Mouse (Mus musculus): ENCODE measurements around the gene Ankle1. TPM values are rescaled to one million over a fixed set of nuclear protein-coding genes. Genes with fewer than 3 reads are reported as not detected.

Ankle1 gene
- polyA plus RNA-seq, 3 experiments from 2014 or later, result 0.62 to 4.9 (median 1.2) TPM

DNA sequence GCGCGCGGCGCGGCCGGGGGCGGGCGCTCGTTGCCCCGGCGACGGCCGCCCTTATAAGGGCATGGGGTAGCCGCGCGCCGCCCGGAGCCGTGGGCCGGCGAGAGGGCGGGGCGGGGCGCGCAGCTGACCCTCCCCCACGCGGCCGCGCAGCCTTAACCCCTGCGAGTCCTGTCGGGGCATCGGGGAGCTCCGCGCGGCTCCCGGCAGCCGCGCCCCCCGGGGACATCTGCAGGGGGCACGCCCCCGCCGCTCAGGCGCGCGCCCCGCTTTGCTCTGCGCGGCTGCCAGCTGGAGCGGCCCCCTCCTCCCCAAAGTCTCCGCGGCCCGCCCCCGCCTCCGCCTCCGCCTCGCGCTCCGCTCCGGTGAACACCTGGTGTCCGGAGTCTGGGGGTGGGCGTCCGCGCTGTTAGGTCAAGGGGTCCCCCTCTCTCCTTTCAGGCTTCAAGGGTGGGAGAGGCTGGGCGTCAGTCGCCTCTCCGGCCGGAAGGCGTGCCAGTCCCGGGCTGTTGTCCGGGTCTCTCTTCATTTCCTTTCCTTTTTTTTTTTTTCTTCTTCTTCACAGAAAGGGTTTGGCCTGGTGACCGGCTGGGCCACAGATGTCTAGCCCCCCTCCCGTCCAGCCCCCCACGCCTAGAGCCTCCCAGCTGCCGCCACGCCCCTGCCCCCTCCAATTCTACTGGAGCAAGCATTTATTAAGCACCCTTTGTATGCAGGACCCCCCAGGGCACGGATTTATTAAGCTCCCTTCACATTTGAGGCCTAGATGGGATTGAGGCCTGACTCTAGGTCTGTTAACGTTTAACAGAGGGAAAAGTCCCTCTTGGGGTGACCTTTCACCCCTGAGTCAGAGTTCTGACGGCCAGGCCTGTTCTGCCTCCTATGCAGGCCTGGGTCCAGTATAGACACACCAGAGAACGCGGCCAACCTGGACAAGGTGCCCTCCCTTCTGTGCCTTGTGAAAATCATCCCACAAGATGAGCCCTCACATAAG, 23.5 kb upstream of the Ankle1 start:
- ATAC-seq, result peak; percentile 69

DNA sequence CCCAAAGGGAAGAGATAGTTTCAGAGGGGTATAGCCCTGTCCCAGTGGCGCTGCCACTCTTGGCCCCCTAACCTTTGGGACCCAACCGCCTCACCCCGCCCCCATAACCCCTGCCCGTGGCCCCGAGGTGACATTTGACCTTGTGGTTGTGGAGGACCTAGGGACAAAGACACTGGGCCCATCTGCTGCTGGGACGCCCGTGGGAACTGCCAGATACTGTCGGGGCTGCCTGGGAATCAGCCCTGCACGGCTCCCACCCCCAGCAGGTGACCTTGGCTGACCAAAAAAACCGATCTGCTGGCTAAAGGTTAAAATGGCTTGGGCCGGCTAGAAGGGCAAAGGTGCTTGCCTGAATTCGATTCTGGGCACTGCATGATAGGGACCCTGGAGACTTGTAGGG, 22.4 kb upstream of the Ankle1 start:
- no peak for ATAC-seq

DNA sequence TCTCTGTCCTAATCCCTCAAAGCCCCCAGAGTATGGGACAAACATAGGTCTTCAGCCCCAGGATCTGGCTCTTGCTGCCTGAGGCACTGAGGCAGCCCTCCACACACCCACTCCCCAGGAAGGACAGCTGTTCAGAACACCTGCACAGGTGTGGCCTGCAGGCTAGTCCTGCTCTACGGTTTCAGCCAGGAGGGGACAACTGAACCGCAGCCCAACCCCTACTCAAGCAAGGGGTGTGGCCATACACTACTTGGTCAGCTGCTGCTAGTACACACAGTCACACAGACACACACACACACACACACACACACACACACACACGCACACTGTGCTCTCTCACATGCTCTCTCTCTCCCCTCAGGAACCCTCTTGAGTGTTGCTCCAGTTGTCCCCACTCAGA, 21.9 kb upstream of the Ankle1 start:
- no peak for ATAC-seq

DNA sequence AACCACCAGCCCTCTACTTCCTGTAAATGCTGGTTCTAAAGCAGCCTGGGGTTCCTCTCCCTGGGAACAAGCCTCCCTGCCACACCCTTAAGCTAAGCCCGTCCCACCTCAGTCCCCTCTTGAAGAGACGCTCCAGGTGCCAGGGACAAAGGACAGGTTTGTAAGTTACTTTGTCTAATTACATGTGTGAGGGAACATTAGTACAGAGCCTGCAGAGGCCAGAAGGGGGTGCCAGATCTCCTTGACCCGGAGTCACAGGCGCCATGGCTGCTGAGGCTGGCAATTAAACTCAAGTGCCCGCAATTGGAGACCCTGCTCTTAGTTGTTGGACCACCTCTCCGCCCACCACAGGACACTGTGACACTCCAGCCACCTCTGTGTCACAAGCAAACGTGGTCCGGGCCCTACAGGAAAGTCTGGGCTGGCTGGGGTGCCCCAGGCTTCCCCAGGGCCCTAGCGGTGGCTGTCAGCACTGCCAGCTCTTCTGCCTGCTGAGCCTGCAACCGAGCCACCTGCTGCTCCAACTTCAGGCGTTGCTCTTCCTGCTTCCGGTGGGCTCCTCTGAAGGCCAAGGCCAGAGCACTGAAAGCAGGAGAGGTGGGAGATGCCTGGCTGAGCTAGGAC, 20.5 kb upstream of the Ankle1 start:
- no peak for ATAC-seq

DNA sequence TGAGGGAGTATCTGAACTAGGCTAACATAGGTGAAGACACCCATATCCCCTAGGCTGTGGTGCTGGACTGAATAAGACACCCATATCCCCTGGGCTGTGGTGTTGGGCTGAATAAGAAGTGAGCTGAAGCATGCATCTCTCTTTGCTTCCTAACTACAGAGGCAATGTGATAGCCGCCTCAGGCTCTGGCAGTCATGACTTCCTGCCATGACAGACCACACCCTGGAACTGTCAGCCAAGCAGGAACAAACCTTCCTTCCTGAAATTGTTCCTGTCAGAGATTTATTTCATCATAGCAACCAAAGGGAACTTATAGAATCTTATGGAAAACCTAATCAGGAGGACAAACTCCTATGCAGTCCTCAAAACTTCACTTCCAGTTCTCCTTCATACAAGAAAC, 17.5 kb upstream of the Ankle1 start:
- no peak for ATAC-seq

DNA sequence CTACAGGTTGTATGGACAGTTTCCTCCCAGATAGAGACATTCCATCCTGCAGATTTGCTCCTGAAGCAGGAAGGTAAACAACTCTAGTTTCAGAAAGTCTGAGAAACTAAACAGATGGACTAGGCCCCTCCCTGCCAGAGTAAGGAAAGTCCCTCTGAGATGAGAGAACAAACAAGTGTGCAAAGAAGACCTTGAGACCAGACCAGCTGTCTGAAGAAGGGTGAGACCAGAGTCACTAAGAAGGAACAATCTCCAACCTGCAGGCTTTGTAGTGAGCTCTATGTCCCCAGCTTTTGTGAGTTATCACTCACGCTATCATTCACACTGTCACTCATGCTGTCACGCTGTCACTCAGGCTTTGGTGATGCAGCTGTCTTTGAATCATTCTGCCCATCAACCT, 14.1 kb upstream of the Ankle1 start:
- no peak for ATAC-seq

DNA sequence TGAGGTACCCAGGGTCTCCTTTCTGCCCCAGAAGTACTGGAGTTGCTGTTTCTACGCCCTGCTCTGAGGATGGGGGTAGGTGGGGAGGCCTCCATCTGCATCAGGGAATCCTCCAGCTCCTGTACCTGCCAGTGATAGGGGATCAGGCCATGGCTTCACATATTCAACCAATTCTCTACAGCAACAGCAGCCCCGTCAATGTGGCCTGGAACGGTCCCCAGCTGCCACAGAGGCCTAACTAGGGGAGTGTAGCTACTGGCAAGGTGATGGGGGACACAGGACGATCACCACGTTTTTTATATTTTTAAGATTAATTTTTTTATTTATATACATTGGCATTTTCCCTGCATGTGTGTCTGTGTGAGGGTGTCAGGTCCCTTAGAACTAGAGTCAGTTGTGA, 13.4 kb upstream of the Ankle1 start:
- no peak for ATAC-seq

DNA sequence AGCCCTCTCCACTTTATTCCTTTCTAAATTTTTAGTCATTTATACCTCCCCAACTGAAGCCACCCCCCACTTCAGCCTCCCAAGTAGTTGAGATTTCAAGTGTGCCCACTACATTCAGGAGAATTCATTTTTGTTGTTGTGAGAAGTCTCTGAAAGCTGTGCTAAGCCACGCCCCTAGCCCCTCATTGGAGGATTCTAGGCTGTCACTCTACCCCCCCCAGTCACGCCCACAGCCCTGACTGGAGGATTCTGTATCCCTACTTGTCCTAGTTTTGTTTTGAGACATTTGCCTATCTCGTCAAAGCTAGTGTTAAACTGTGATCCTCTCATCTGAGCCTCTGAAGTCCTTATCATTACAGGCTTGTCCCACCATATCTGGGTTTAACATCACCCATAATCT, 12.9 kb upstream of the Ankle1 start:
- ATAC-seq, result no peak

DNA sequence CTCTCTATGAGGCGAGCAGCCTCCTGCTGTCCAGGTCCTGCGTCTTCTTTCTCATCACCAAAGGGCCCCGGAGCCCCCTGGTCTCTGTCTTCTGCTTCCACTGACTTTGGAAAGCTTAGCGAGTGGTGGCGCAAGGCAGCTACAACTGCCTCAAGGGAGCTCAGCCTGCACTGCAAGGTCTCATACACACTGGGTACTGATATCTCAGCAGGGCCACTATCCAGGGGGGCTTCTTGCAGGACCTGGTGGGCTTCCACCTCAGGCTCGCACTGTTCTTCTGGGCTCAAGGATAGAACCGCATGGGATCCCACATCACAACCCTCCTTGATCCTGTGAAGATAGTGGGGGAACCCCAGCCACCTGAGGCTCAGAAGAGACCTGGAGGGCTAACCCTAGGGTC, 11.3 kb upstream of the Ankle1 start:
- ATAC-seq, result no peak

DNA sequence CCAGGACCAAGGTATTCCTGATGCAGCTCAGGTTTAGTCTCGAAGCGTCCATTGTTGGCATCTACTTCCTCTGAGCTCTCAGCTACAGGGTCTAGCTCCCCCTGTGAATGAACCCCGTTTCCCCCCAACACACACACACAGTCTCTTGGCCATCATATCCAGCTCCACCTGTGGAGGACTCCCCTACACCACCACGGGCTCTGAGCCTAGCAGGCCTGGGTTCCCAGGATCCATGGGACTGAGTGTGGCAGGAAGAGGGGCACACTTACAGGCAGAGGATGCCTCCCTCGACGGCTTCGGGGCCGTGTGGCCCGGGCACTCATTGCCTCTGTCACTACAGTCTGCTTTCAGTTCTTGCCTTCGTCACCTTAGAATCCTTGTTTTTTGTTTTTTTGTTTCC, 10.7 kb upstream of the Ankle1 start:
- ATAC-seq, result no peak

DNA sequence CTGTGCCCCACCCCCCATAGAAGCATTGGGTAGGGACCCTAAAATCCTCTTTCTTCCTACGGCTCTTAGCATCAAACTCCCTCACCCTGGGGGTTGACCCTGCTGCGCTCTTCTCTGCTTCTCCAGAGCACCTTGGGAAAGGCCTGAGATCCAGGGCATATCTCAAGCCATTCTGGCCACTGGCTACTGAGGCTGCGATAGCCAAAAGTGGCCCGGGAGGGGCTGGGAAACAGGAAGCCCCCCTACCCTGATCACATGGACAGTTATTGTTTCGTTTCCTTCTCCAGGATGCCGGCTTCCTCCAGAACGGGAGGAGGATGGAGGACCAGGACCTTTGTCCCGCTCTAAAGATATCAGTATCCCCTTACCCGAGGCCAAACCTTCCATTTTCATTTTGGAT, 10.2 kb upstream of the Ankle1 start, which contains the start of gene Ushbp1:
TSS of gene Ushbp1 (minus strand) at position 174 of the 400 bp plus-strand sequence.
- ATAC-seq, result no peak

DNA sequence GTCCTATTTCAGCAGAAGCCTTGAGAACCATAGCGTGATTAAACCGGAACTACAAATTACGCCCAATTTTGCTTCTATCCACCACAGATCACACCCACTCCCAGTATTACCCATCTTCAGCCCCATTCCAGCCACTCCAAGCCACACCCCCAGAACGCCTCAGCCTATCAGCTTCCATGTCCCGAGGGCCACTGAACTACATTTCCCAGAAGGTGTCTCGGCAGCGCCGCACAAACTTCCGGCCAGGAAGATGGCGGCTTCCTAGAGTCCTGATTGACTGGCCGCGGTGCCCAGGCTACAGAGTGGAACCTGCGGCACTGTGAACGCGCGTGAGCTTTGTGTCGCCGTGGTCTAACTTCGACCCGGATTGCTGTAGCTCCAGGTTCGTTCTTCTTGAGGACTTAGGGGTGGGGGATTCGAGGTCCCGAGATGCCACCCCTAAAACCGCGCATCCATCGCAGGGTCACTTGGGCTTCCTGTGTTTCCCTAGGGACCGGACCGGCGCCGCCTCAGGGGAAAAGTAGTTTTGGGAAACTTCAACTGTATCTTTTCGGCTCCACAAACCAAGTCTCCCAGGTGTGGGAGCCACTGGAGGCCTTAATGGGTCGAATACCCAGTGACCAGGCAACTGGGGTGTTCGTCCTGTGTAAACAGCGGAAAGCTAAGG, 9.0 kb upstream of the Ankle1 start, which contains the start of gene Babam1:
TSS of gene Babam1 (plus strand) at position 223 of the 667 bp plus-strand sequence.
- peak; percentile 99 for ATAC-seq

DNA sequence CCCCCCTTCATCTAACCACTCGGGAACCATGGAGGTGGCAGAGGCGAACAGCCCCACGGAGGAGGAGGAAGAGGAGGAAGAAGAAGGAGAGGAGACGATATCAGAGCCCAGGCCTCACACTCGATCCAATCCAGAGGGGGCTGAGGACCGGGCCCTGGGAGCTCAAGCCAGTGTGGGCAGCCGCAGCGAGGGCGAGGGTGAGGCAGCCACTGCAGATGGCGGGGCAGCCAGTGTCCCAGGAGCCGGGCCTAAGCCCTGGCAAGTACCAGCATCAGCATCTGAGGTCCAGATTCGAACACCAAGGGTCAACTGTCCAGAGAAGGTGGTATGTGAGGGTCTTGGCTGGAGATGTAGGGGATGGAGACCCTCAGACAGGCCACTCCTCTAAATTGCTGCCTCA, 8.1 kb upstream of the Ankle1 start:
- ATAC-seq, result no peak

DNA sequence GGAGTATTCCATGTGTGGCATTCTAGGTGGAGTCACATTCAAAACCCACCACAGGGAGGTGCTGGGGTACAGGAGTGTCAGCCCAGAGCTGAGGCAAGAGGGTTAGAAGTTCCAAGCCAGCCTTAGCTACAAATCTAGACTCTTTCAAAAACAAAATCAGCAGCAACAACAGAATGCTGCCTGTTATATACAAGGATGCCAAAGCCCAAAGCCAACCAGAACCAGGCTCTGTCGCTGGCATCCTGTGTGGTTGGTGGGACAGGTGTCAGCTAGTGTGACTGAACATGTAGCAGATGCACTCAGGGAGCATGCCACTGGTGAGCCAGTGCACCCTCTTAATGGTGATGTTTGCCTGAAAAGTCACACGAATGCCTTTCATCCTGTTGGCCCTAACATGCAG, 5.0 kb upstream of the Ankle1 start:
- ATAC-seq, result no peak

DNA sequence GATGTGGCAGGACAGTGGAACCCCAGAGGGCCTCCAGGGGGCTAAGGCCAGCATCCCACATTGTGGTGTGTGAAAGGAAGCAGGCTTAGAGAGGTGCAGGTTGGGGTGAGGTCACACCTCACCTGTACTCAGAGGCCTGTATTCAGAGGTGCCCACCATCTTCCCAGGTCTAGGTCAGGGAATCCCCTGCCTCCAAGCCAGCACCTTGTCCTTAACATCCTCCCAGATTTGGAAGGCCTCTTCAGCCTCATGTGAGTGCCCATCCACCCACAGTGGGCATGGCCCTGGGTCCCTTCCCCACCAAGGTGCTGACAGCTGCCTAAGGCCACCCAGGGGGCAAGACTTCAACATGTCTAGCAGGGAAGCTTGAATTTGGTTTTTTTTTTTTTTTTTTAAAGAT, 4.4 kb upstream of the Ankle1 start:
- ATAC-seq, result no peak

DNA sequence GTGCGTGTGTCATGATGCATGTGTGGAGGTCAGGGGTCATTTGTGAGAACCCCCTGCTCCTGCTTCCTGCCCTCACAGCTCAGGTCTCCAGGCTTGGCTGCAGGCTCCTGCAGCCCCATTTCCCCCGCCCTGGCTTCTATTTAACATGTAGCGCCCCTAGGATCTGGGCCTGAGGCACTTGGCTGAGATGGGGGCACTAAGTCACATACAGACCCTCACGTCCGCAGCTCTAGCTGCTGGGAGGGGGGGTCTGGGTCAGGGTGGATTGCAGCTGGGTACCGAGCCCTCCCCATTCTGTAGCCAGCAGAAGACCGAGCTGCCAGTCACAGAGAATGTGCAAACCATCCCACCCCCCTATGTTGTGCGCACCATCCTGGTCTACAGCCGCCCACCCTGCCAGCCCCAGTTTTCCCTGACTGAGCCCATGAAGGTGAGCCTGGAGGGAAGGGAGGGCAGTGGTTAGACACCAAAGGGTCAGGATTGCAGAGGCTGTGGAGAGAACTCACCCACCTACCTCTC, 3.3 kb upstream of the Ankle1 start:
- no peak for ATAC-seq

DNA sequence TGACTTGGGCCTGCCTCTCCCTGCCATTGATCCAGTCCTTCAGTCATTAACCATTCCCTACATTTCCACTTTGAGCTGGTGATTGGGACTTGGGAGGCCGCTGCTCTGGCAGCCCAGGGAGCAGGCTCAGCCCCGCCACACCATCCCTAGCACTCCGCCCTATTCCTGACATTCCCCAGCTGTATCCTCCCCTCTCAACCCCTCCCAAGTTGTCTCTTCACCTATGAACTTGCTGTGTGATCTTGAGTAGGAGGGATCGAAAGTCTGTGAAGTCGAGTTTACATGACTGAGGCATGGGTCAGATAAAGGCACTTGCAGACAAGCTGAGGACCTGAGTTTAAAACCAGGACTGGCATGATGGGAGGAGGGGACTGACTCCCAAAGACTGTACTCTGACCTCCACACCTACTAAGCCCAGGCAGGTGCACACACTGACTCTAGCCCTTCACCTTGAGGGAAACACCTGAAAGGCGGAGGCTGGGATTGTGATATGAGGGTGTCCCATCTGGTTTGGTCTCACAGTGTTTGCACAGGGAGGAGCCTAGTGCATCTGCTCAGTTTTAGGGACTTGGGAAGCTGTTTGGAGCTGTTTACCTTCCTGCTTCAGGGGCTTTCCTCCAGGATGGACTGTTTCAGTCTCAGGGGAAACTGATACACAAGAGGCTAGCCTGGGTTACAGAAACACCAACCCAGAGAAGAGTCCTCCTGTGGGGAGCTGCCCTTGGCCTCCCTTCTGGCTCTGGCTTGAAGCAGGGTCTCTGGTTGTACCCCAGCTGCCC, 2.5 kb upstream of the Ankle1 start:
- no peak for ATAC-seq

DNA sequence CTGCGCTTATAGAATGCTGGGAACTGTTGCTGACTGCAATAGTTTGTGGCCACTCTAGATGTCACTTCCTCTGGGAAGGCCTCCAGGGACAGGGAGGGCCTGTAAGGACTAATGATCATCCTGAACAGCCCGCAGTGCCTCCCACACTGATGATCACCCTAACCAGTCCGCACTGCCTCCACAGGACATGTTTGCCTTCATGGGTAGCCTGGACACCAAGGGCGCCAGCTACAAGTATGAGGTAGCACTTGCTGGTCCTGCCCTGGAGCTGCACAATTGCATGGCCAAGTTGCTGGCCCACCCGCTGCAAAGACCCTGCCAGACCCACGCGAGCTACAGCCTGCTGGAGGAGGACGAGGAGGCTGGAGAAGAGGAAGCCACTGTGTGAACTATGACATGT, 1.8 kb upstream of the Ankle1 start:
- ATAC-seq, result no peak

DNA sequence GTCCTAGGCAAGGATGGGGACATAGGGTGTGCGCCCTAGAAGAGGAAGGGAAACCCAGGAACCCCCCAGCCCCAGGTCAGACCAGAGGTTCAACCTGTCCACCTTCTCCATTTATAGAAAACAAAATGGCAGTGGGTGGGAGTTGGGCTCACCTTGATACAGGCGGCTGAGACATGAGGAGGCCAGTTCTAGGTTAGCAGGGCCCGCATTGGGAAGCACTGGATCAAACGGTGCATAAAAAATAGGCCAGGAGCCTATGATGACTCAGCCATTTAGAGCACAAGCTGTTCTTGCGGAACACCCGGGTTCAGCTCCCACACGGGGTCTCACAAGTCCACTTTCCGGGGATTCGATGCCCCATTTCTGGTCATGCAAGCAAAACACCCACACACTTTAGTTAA, 859 bp upstream of the Ankle1 start:
- no peak for ATAC-seq

DNA sequence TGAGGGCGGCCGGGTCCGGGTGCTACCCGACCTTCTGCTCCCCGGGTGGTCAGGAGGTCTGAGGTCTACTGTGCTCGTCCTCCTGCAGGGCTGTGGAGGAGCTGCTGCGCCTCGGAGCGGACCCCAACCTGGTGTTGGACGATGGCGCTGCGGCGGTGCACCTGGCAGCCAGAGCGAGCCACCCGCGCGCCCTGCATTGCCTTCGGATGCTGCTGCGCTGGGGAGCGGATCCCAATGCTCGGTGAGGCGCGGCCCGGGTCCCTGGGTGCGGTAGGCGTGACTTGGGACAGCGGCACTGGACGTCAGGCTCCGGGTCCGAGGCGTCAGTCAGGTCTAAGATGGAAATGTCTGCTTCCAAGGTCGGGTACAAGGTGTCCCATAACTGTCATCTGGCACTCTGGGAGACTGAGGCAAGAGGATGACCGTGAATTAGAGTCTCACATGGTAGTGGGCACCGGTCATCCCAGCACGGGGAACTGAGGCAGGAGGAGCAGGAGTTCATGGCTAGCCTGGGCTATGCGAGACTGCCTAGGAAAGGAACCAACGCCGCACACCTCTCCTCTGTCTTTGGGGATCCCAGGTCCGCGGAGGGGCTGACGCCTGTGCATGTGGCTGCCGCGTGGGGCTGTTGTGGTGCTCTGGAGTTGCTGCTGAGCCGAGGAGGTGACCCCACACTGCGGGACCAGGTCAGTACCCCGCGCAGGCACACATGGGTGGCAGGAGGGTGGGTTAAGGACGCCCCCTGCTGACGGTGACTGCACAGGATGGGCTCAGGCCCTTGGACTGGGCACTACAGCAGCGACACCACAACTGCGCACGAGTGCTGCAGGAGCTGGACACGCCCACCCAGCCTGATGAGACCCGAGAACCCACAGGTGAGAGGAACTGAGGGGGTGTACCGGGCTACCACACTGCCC, 547 bp downstream of the Ankle1 start:
- peak; percentile 27 for ATAC-seq

DNA sequence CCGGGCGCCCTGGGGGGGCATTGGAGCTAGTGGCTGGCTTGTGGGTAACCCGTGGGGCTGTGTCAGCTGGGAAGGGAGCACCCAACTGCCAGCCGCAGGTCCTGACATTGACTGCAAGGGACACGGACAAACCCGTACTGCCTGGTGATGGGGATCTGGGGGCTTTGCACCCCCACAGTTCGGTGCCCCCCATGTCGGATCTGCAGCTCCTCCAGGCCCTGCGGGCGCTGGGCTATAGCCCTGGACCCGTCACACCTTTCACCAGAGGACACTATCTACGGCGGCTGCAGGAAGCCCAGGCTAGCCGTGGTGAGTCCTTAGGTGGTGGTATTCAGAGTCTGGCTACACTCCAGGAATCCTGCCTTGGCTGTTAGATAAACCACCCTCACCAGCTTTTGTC, 1.6 kb downstream of the Ankle1 start:
- ATAC-seq, result no peak

Data from inflammation-experienced regulatory T-cells, adult 6 months (primary cell).